Mouse (Mus musculus): ENCODE measurements around the gene Mfsd9. TPM values are rescaled to one million over a fixed set of nuclear protein-coding genes. Genes with fewer than 3 reads are reported as not detected.

Gene Mfsd9
- total RNA-seq (2021), result 1 to 10 TPM; 1.4 to 2.3 TPM
- long read RNA-seq, experiment 1, partial matches to known transcripts, result 0 of 4 reads
- long read RNA-seq, experiment 1, other reads (novel, unspliced or antisense), result 1 of 4 reads
- long read RNA-seq, experiment 2, partial matches to known transcripts, result 0 of 4 reads
- long read RNA-seq, experiment 2, other reads (novel, unspliced or antisense), result 0 of 4 reads

GRCm38 (mm10) chr1:40790324-40791141 is at the start of gene Mfsd9:
Gene Mfsd9 (minus strand): TSS chr1:40790687.
- peak; percentile 80 to 91 for DNase-seq (ENCODE audit: low spot score in 2 of 2)

- DNase-seq (ENCODE audit: low spot score in 2 of 2), result no peak
Measured at GRCm38 (mm10) chr1:40835468-40835867, 45.0 kb upstream of the Mfsd9 start.

- DNase-seq (ENCODE audit: low spot score in 2 of 2), result no peak
Measured at GRCm38 (mm10) chr1:40830712-40831507, 40.4 kb upstream of the Mfsd9 start.

DNA sequence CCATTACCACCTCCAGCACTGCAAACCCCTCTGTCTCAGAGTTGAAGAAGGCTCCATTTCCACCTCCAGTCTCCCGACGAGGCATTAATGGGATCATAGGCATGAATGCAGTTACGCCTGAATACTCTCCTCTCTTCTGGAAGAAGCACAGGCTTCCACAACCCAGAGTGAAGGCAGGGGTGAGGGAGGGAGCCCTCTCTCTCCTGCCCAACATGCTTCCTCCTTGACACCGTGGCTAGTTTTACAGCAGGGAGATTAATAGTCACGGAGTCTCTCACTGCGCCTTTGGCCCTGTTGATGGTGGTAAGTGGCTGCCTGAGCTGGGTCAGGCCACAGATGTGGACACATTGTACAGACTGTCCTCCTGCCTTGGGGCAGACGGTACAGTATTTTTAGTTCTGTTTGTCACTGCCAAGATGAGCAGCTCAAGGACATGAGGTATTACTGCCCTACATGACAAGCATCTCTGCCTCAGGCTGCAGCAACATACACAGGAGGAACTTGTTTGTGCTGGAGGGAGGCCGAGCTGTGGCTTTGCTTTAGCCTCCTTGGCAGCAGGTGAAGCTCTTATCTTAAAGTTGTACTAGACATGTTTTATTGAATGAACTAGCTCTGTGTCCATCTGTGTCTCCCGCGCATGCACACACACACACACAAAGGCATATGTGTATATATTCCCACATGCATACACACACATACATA is 38.9 kb upstream of the Mfsd9 start:
- no peak for DNase-seq (ENCODE audit: low spot score in 2 of 2)

DNA sequence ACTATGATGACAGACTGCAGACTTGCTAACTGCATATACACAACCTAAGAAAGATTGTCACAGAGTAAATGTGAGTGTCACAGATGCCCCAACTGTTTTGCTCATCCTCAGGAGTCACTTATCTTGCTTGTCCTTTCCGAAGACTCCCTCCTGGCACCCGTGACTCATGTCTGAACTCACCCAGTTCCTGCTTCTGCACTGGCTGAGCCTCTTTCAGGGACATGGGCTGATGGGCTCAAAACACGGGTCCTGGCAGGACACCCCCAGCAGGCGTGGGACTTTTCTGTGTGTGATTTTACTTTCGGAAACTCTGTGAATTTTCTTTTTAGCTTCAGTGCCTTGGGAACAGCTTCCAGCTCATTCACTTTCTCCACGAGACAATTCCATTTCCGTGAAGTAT is 35.3 kb upstream of the Mfsd9 start:
- DNase-seq (ENCODE audit: low spot score in 2 of 2), result no peak

GRCm38 (mm10) chr1:40824936-40825335 is 34.4 kb upstream of the Mfsd9 start:
- no peak for DNase-seq (ENCODE audit: low spot score in 2 of 2)

- DNase-seq (ENCODE audit: low spot score in 2 of 2), result no peak
Measured at GRCm38 (mm10) chr1:40824517-40824916, 34.0 kb upstream of the Mfsd9 start.

GRCm38 (mm10) chr1:40815071-40815845 is 24.8 kb upstream of the Mfsd9 start:
- no peak for DNase-seq (ENCODE audit: low spot score in 2 of 2)

GRCm38 (mm10) chr1:40808643-40809042 is 18.2 kb upstream of the Mfsd9 start:
- DNase-seq (ENCODE audit: low spot score in 2 of 2), result no peak

DNA sequence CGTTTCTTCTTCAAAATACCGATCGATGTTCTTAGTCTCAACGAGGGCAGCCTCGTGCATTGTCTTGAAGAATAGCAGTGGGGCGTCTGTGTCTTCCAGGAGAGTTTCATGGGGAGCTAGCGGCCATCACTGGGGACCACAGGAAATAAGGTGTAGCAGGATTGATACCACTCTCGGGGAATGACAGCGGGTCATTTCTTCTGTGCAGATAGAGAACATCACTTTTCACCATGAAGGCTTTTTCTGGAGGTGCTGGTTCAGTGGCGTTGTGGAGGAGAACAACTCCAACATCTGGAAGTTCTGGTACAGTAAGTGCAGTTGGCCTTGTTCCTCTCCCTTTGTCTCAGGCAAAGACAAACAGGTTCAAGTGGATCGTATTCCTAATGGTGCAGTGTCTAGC is 15.4 kb upstream of the Mfsd9 start:
- DNase-seq (ENCODE audit: low spot score in 2 of 2), result no peak

GRCm38 (mm10) chr1:40805351-40805750 is 14.9 kb upstream of the Mfsd9 start, which contains the start of gene Tmem182:
Gene Tmem182 (plus strand): TSS chr1:40805601.
- peak in 1 of 2 experiments; percentile 62 for DNase-seq (ENCODE audit: low spot score in 2 of 2)

GRCm38 (mm10) chr1:40804118-40804517 is 13.6 kb upstream of the Mfsd9 start:
- DNase-seq (ENCODE audit: low spot score in 2 of 2), result no peak

GRCm38 (mm10) chr1:40802759-40803158 is 12.3 kb upstream of the Mfsd9 start:
- peak in 1 of 2 experiments; percentile 37 for DNase-seq (ENCODE audit: low spot score in 2 of 2)

- no peak for DNase-seq (ENCODE audit: low spot score in 2 of 2)
Measured at GRCm38 (mm10) chr1:40800908-40801307, 10.4 kb upstream of the Mfsd9 start.

DNA sequence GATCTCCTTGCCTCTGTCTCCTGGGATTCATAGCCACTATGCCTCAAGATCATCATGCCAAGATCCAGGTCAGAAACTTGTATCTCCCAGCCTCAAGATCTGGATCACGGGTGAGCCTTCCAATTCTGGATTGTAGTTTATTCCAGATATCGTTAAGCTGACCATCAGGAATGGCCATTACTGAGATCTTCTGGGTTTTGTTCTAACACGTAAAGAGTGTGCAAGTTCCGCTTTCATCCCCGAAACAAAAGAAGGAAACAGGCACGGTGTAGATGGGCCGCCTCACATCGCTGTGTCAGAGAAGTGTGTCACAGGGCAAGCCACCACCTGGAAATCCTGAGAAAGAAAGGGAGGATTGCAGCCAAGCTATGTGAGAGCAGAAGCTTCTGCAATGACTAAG is 8.6 kb upstream of the Mfsd9 start:
- no peak for DNase-seq (ENCODE audit: low spot score in 2 of 2)

GRCm38 (mm10) chr1:40797348-40797747 is 6.9 kb upstream of the Mfsd9 start:
- DNase-seq (ENCODE audit: low spot score in 2 of 2), result peak in 1 of 2 experiments; percentile 54

DNA sequence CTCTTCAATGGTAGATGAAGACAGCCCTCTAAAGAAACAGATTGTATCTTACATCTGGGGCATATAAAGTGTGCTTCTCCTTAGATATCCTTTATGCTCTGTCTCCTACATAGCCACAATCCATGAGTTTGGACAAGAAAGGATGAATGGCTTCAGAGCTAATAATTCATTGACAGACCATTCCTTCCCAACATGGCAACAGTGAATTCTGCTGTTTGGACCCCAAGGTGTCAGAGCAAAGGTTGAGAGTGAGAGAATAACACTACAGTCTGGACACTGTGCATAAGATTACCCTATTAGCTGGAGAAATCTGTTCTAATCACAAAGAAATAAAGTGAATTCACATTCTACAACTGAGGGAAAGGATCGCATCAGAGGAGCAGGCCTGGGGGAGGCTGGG is 5.0 kb upstream of the Mfsd9 start:
- DNase-seq (ENCODE audit: low spot score in 2 of 2), result no peak

GRCm38 (mm10) chr1:40789666-40790233 is 737 bp downstream of the Mfsd9 start:
- DNase-seq (ENCODE audit: low spot score in 2 of 2), result no peak

GRCm38 (mm10) chr1:40788956-40789355 is 1.5 kb downstream of the Mfsd9 start:
- DNase-seq (ENCODE audit: low spot score in 2 of 2), result no peak

GRCm38 (mm10) chr1:40785876-40786445 is 4.5 kb downstream of the Mfsd9 start:
- DNase-seq (ENCODE audit: low spot score in 2 of 2), result no peak
